Mouse (Mus musculus) forebrain, embryonic 15.5 days (tissue): ENCODE data around the gene Rars. TPM values are rescaled to one million over a fixed set of nuclear protein-coding genes. Genes with fewer than 3 reads are reported as not detected.
A peak's percentile ranks its signal among the peaks of the same experiment; 100 is the strongest.

Experiments used
- ATAC-seq: fragments of 200-750 bp; cut with Nextera tagmentation; replicated peaks from 2 replicates; pipeline ENCODE4 v1.8.0; 2017; ENCODE audit warnings: mild to moderate bottlenecking, moderate TSS enrichment, moderate library complexity
- H3K27ac ChIP-seq: fragments of 300-500 bp; sonication (generic); replicated peaks from 2 replicates; pipeline ENCODE4 v1.5.1; 2015; ENCODE audit warnings: mild to moderate bottlenecking, inconsistent platforms
- H3K27me3 ChIP-seq: fragments of 300-500 bp; sonication (generic); 2 replicates; pipeline ENCODE4 v1.6.1; 2015; ENCODE audit warnings: inconsistent platforms
- H3K36me3 ChIP-seq: fragments of 300-500 bp; sonication (generic); 2 replicates; pipeline ENCODE4 v1.6.1; 2015; ENCODE audit warnings: mild to moderate bottlenecking, inconsistent platforms
- H3K4me1 ChIP-seq: fragments of 300-500 bp; sonication (generic); 2 replicates; pipeline ENCODE4 v1.6.1; 2015; ENCODE audit warnings: inconsistent platforms
- H3K4me2 ChIP-seq: fragments of 300-500 bp; sonication (generic); replicated peaks from 2 replicates; pipeline ENCODE4 v1.6.1; 2015; ENCODE audit warnings: mild to moderate bottlenecking, inconsistent platforms
- H3K4me3 ChIP-seq: fragments of 300-500 bp; sonication (generic); 2 replicates; pipeline ENCODE4 v1.5.1; 2015; ENCODE audit warnings: mild to moderate bottlenecking, inconsistent platforms
- H3K9ac ChIP-seq: fragments of 300-500 bp; sonication (generic); replicated peaks from 2 replicates; pipeline ENCODE4 v1.6.1; 2015; ENCODE audit warnings: mild to moderate bottlenecking, inconsistent platforms
- H3K9me3 ChIP-seq: fragments of 300-500 bp; sonication (generic); 2 replicates; pipeline ENCODE4 v1.6.1; 2016; ENCODE audit warnings: inconsistent platforms
- WGBS: fragments of 180-500 bp; shearing (Covaris S2); methylation state at CpG from one replicate; pipeline ENCODE4 v1.1.7; 2015; ENCODE audit warnings: mixed read lengths; 5-methylcytosine and 5-hydroxymethylcytosine counted together
- polyA plus RNA-seq: library from polyadenylated mRNA; unstranded; fragments of >200 nt; fragmentation: Nextera tagmentation; extraction: Ambion mirVana; gene quantifications from 2 replicates; pipeline ENCODE4 v1.2.1, GENCODE M21; 2015

Gene Rars
- polyA plus RNA-seq, 1 experiment from 2014 or later: 71.9 TPM

DNA sequence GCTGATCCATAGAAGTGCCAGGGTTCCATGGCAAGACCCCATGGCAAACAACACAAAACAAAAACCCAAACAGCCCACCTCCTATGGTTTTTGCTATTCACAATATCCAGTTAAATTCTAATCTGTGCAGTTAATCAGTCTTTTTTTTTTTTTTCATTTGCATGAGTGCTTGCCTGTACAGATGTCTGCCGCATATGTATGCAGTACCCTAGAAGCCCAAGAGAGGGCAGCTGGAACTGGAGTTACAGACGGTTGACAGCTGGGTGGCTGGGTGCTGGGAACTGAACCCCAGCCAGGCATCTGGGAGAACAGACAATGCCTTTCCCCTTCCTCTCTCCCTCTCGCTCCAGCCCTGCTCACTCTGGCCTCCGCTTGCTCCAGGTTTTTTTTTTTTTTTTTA is 49.8 kb downstream of the Rars start:
- H3K27ac ChIP-seq: no peak overlapping the region
- H3K4me3 ChIP-seq: no peak overlapping the region
- no peaks in the 10 kb centered on the region for H3K4me1 ChIP-seq
- H3K27me3 ChIP-seq: no peaks in the 10 kb centered on the region
- peaks cover 58% of the 10 kb centered on the region for H3K36me3 ChIP-seq
- ATAC-seq: no peak
- WGBS: 95% methylated on average over 4 of the region's 4 CpGs
- H3K9me3 ChIP-seq: no peaks in the 10 kb centered on the region
- H3K9ac ChIP-seq: no peak overlapping the region
- H3K4me2 ChIP-seq: no peak overlapping the region

DNA sequence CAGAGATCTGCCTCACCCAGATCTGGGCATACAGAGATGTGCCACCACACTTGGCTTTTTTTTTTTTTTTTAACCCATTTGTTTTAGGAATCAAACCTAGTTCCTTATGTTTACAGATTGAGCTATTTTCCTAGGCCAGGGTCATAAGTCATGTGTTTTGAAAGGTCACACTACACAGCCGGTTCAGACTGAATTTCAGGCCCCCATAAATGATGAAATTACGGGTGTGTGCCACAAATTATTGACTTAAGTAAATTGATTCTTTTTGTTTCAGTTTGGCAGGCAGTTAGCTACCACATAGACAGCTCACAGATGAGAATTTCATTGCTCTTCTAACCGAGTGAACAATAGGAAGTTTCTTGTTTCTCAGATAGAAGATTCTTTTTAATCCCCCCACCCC is 50.3 kb downstream of the Rars start:
- Histone ChIP-seq H3K4me1 (no peaks in the 10 kb centered on the region), H3K27ac (no peak overlapping the region), H3K36me3 (peaks cover 58% of the 10 kb centered on the region), H3K27me3 (no peaks in the 10 kb centered on the region), H3K9me3 (no peaks in the 10 kb centered on the region), H3K9ac (no peak overlapping the region), H3K4me2 (no peak overlapping the region), H3K4me3 (no peak overlapping the region)
- WGBS: 94% methylated on average over 3 of the region's 3 CpGs
- ATAC-seq: no peak

DNA sequence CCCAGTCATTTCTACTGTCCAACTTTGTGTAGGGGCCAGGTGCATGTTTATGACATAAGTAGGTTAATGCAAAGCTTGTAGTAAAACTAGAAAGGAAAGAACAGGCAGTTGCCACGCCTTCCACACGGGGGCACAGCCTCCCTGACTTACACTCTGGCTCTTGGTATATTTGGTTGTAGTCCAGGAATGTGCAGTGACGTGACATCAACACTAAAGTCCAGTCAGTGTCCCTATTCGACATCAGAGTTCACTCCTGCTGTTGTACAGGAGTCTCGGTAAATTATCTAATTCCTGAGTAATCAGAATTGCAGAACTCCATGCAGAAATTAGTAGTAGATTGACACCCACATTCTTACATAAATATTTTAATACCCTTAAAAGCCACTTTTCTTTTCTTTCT is 51.3 kb downstream of the Rars start:
- H3K4me1 ChIP-seq: no peaks in the 10 kb centered on the region
- H3K4me2 ChIP-seq: no peak overlapping the region
- peaks cover 67% of the 10 kb centered on the region for H3K36me3 ChIP-seq
- WGBS: 93% methylated on average over 5 of the region's 5 CpGs
- no peak overlapping the region for H3K4me3 ChIP-seq
- no peaks in the 10 kb centered on the region for H3K9me3 ChIP-seq
- H3K27ac ChIP-seq: no peak overlapping the region
- ATAC-seq: no peak
- H3K9ac ChIP-seq: no peak overlapping the region
- no peaks in the 10 kb centered on the region for H3K27me3 ChIP-seq

DNA sequence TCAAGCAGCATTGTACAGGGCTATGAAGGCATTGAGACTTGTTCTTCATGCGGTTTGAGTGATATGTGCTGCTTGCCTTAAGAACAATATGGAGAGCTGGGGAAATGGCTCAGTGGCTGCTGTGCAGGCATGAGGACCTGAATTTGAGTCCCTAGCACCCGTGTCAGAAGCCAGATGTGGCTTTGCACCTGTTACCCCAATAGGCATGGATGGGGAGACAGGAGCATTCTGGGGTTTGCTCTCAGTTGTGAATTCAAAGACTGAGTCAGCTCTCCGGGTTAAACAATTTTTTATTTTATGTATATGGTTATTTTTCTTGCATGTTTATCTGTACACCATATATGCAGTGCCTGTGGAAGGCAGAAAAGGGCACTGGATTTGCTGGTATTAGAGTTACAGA is 51.9 kb downstream of the Rars start:
- Histone ChIP-seq H3K9me3 (no peaks in the 10 kb centered on the region), H3K4me2 (no peak overlapping the region), H3K9ac (no peak overlapping the region), H3K27me3 (no peaks in the 10 kb centered on the region), H3K27ac (no peak overlapping the region), H3K4me1 (no peaks in the 10 kb centered on the region), H3K36me3 (peaks cover 73% of the 10 kb centered on the region), H3K4me3 (no peak overlapping the region)
- no peak for ATAC-seq
- 95% methylated on average over 3 of the region's 3 CpGs for WGBS

DNA sequence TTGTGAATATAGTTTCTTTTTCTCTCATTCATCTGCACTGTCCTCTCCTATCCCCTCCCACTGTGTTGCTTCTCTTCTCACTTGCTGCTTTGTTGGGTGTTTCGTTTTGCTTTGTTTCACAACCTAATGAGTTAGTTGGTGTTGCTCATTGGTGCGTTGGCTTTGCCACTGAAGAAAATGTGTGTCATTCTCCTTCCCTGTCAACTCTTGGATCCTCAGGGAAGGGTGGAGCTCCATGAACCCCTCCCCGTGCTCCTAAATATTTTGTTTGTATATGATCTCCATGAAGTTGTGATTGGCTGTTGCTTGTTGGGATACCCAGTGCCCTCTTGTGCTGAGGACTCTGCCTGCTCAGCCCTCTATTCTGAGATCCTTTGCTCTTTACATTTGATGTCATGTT is 54.0 kb downstream of the Rars start:
- Histone ChIP-seq H3K27ac (no peak overlapping the region), H3K9me3 (no peaks in the 10 kb centered on the region), H3K4me2 (no peak overlapping the region), H3K36me3 (peaks cover 80% of the 10 kb centered on the region), H3K4me3 (no peak overlapping the region), H3K27me3 (no peaks in the 10 kb centered on the region), H3K4me1 (0 out of 2 replicates have a peak, but pooled peaks cover 5% of the 10 kb centered on the region), H3K9ac (no peak overlapping the region)
- WGBS: 80% methylated on average over 3 of the region's 3 CpGs
- no peak for ATAC-seq

DNA sequence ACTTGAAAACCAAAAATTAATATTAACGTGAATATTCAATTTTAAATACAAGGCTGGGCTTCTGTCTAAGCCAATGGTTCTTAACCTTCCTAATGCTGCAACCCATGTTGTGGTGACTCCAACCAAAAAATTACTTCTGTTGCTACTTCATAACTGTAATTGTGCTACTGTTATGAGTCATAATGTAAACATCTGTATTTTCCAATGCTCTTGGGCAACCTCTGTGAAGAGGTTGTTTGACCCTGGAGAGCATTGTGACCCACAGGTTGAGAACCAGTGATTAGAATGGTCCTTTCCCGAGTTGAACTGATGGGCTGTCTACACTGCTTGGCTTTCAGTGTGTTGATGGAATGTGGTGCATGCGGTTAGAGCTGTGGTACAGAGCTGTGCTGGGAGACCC is 57.9 kb downstream of the Rars start:
- no peak overlapping the region for H3K4me2 ChIP-seq
- no peaks in the 10 kb centered on the region for H3K9me3 ChIP-seq
- H3K27me3 ChIP-seq: no peaks in the 10 kb centered on the region
- no peak overlapping the region for H3K27ac ChIP-seq
- H3K4me1 ChIP-seq: peaks cover 25% of the 10 kb centered on the region
- ATAC-seq: no peak
- no peak overlapping the region for H3K9ac ChIP-seq
- H3K36me3 ChIP-seq: peaks cover 41% of the 10 kb centered on the region
- WGBS: 95% methylated on average over 3 of the region's 3 CpGs
- H3K4me3 ChIP-seq: no peak overlapping the region

DNA sequence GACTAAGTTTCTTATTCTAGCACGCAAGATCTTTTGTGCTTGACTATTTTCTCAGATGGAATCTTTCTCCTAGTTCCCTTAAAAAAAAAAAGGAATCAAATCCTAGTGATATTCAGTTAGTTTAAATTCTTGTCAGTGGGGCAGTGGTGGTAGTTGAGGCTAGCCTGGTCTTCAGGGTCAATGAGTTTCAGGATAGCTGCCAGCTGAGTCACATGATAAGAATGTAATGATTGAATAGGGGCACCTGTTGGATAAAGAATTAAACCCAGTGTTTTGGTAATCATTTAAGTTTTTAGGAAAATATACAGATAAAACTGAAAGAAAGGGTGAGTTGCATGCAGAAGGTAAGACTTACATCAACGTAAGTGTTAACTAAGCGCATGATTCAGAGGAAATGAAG is 58.7 kb downstream of the Rars start:
- 90% methylated on average over 3 of the region's 3 CpGs for WGBS
- Histone ChIP-seq H3K27ac (no peak overlapping the region), H3K4me1 (peaks cover 34% of the 10 kb centered on the region), H3K9ac (no peak overlapping the region), H3K36me3 (peaks cover 39% of the 10 kb centered on the region), H3K27me3 (no peaks in the 10 kb centered on the region), H3K4me3 (no peak overlapping the region), H3K4me2 (no peak overlapping the region), H3K9me3 (no peaks in the 10 kb centered on the region)
- no peak for ATAC-seq

DNA sequence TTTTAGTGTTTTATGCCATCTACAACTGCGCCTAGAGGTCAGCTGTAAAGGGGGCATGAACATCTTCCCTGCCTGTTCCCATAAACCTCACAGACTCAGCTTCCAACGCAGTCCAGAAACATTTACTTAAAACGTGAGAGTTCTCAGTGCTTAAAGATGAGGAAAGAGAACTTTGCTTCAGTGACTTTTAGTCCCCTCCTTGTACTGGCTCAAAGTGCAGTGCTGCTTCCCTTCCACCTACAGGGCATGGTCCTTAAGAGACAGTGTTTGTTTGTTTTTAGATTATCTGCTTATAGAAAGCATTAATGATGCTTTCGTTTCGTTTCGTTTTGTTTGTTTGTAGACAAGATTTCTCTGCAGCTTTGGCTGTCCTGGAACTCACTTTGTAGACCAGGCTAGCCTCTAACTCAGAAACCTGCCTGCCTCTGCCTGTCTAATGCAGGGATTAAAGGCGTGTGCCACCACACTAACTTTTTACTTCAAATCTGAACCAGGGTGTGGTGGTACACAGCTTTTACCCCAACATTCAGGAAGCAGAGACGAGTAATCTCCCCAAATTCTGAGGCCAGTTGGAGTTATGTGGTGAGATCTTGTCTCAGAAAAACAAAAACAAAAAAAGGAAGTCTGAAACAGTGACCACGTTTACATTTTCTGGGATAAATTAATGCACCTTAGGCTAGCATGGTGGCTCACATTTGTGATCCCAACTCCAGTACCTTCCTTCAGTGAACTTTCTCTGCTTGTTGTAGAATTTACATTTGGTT is 63.4 kb downstream of the Rars start:
- H3K27ac ChIP-seq: no peak overlapping the region
- H3K27me3 ChIP-seq: no peaks in the 10 kb centered on the region
- peak overlapping the region; percentile 73 for H3K4me2 ChIP-seq
- peak overlapping the region; percentile 80 for H3K4me3 ChIP-seq
- WGBS: 71% methylated on average over 9 of the region's 9 CpGs
- H3K9me3 ChIP-seq: no peaks in the 10 kb centered on the region
- peaks cover 38% of the 10 kb centered on the region for H3K4me1 ChIP-seq
- peak overlapping the region; percentile 95 for H3K9ac ChIP-seq
- H3K36me3 ChIP-seq: no peaks in the 10 kb centered on the region; the same call in 1 of the 2 replicates
- no peak for ATAC-seq

DNA sequence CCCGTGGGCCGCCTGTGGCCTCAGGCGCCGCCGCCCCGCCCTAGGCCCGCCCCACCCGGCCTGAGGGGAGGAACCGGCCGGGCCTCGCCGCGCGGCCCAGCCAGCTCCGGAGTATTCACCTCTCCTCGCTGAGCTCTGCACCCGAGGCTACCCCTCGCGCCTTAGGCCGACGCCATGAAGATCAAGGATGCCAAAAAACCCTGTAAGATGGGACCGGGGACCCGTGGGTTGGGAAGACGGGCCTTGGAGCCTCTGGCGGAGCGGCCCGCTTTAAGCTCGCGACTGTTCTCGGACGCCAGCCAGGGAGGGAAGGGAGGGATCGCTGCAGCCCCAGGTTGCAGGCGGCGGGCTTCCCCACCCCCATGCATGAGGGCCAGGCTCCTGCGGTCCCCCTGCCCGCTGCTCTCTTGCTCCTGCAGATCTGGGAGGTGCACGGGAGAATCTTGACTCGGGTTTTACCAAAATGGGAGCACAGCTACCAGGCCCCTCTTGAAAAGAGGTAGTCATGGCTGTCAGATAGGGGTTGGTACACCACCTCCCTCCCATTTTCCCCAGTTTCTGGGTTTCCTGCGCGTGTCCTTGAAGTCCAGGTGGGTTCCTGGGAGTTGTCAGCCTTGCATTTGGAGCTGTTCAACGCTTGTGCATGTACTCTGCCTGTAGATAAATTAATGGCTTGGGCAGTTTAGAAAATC is 64.4 kb downstream of the Rars start:
- Histone ChIP-seq H3K27ac (peak overlapping the region; percentile 94), H3K4me3 (peak overlapping the region; percentile 80), H3K27me3 (no peaks in the 10 kb centered on the region), H3K4me2 (peak overlapping the region; percentile 73), H3K36me3 (no peaks in the 10 kb centered on the region), H3K9me3 (no peaks in the 10 kb centered on the region), H3K9ac (peak overlapping the region; percentile 95), H3K4me1 (peaks cover 31% of the 10 kb centered on the region)
- peak; percentile 84 for ATAC-seq
- under 1% methylated on average over 36 of the region's 41 CpGs for WGBS

DNA sequence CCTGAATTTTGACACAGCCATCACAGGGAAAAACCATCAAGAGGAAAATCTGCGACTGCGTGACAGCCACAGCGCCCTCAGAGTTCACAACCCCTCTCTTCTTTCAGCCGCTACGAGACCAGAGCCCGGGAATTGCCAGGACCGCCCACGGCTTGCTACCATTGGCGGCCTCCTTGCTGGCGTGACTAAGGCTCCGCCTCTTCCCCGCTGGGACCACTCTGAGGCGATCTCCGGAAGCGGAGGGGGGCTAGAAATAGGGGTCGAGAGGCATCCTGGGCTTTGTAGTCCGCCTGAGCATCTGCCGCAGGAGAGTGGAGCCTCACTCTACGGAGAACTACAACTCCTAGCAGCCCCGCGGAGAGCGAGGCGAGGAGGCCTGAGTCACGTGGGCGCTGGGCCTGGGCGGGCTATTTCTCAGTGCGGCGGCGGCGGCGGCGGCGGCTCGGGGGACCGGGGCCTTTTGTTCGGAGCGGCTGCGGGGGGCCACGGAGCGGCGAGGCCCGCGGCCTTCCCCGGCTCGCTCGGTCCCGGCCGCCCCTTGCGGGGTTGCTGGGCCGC is 65.0 kb downstream of the Rars start, which contains the start of gene Pank3:
Gene Pank3 (plus strand): TSS at position 297 of the 558 bp plus-strand sequence.
- Histone ChIP-seq H3K4me1 (peaks cover 27% of the 10 kb centered on the region), H3K9ac (peak within 1 kb of the TSS; percentile 95), H3K27ac (peak within 1 kb of the TSS; percentile 94), H3K36me3 (no peaks in the 10 kb centered on the region), H3K27me3 (no peaks in the 10 kb centered on the region), H3K4me3 (peak within 1 kb of the TSS; percentile 80), H3K4me2 (peak within 1 kb of the TSS; percentile 73), H3K9me3 (no peaks in the 10 kb centered on the region)
- under 1% methylated on average over 37 of the region's 50 CpGs for WGBS
- ATAC-seq: peak; percentile 100

DNA sequence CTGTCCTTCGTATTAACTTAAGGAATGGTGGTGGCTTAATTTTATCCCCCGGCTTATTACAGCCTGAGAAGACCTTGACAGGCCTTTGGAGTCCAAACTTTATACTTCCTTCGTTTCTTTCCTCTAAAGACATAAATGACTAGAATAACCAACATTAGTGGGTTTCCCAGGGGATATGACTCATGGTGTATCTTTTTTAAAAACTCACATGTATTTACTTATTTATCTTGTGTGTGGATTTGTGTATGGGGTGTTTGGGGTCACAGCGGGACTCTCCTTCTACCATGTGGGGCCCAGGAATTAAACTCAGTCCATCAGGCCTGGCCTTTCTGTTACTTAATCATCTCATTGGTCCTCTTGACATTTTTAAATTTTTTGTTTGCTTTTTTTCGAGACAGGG is 67.5 kb downstream of the Rars start:
- Histone ChIP-seq H3K36me3 (no peaks in the 10 kb centered on the region), H3K9ac (no peak overlapping the region), H3K27ac (no peak overlapping the region), H3K4me3 (no peak overlapping the region), H3K4me2 (no peak overlapping the region), H3K27me3 (no peaks in the 10 kb centered on the region), H3K4me1 (peaks cover 17% of the 10 kb centered on the region), H3K9me3 (no peaks in the 10 kb centered on the region)
- whole genome bisulfite sequencing: 90% methylated on average over 5 of the region's 5 CpGs
- ATAC-seq: no peak

DNA sequence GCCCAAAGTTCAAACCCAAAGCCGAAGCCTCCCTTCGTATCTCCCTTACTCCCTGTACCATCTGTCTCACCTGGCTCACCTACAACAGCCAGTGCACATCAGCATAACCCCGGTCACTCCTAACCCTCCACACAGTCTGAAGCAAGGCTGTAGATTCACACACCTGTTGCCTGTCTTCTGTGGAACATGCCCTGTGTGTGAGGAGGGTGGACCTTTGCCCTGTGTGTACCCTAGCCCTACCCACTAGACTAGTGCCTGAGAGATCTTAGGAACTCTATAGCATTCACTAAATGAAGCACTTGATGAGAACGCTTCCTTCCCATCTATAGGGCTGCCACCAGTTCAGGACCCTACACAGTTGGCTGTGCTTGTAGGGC is 73.7 kb downstream of the Rars start:
- no peak overlapping the region for H3K4me3 ChIP-seq
- H3K27ac ChIP-seq: no peak overlapping the region
- H3K9me3 ChIP-seq: no peaks in the 10 kb centered on the region
- no peaks in the 10 kb centered on the region for H3K27me3 ChIP-seq
- H3K4me1 ChIP-seq: no peaks in the 10 kb centered on the region
- ATAC-seq: no peak
- 92% methylated on average over 4 of the region's 4 CpGs for WGBS
- no peak overlapping the region for H3K9ac ChIP-seq
- H3K4me2 ChIP-seq: no peak overlapping the region
- no peaks in the 10 kb centered on the region for H3K36me3 ChIP-seq
